Mouse (Mus musculus) small intestine, adult 2 months (tissue): ENCODE measurements at regions not wholly inside any gene's neighbourhood (a gene's known extent, or its start where the extent isn't known, plus 50 kb on each side); places are given as distances from the start of the nearest gene placed in this dataset.

Experiments
- CTCF ChIP-seq: fragments of 200-500 bp; IDR thresholded peaks from 2 replicates; pipeline ENCODE4 v1.5.1; 2012; ENCODE audit warnings: low read depth, mild to moderate bottlenecking, control low read depth, inconsistent platforms, low read length, moderate library complexity, mixed read lengths; ENCODE audit not compliant: insufficient replicate concordance, insufficient read length; ENCODE audit errors: extremely low read depth
- POLR2A ChIP-seq: fragments of 200-500 bp; IDR thresholded peaks from 2 replicates; pipeline ENCODE4 v1.6.1; 2012; ENCODE audit warnings: low read depth, mild to moderate bottlenecking, control low read depth, inconsistent platforms, low read length, moderate library complexity

- no peak for TF ChIP-seq POLR2A
- no peak for TF ChIP-seq CTCF
Observed at GRCm38 (mm10) chr12:13964537-13964936, 187.3 kb downstream of the Fam84a start.
